Mouse (Mus musculus) right cerebral cortex, adult 18-20 months (tissue): ENCODE measurements around the gene Sec16b.

Experiments used
- DNase-seq: peaks from one replicate; pipeline ENCODE4 v3.0.0; 2022; ENCODE audit warnings: mixed read lengths

Gene Sec16b

GRCm38 (mm10) chr1:157514298-157514697, 7.8 kb downstream of the Sec16b start:
- no peak for DNase-seq

GRCm38 (mm10) chr1:157516838-157517808, 10.6 kb downstream of the Sec16b start:
- DNase-seq = no peak

GRCm38 (mm10) chr1:157518111-157518523, 11.6 kb downstream of the Sec16b start:
- peak; percentile 85 for DNase-seq

GRCm38 (mm10) chr1:157519396-157519795, 12.9 kb downstream of the Sec16b start:
- DNase-seq = no peak

GRCm38 (mm10) chr1:157522322-157522721, 15.8 kb downstream of the Sec16b start:
- no peak for DNase-seq

- DNase-seq = no peak
These were observed 18.2 kb downstream of the Sec16b start for GRCm38 (mm10) chr1:157524775-157525174.

GRCm38 (mm10) chr1:157525692-157526354, 19.3 kb downstream of the Sec16b start:
- no peak for DNase-seq

GRCm38 (mm10) chr1:157526625-157527024, 20.1 kb downstream of the Sec16b start:
- DNase-seq = no peak

GRCm38 (mm10) chr1:157532826-157533460, 26.4 kb downstream of the Sec16b start:
- DNase-seq = no peak

GRCm38 (mm10) chr1:157535571-157535970, 29.0 kb downstream of the Sec16b start:
- DNase-seq = no peak

- peak; percentile 63 for DNase-seq
These were observed 29.9 kb downstream of the Sec16b start for GRCm38 (mm10) chr1:157536471-157536870.

- no peak for DNase-seq
These were observed 31.1 kb downstream of the Sec16b start for GRCm38 (mm10) chr1:157537636-157538035.

- DNase-seq = no peak
These were observed 38.5 kb downstream of the Sec16b start for GRCm38 (mm10) chr1:157545056-157545455.

- DNase-seq = no peak
These were observed 41.1 kb downstream of the Sec16b start for GRCm38 (mm10) chr1:157547658-157548057.

- DNase-seq = no peak
These were observed 43.2 kb downstream of the Sec16b start for GRCm38 (mm10) chr1:157549721-157550120.

GRCm38 (mm10) chr1:157552749-157553451, 46.4 kb downstream of the Sec16b start:
- DNase-seq = peak; percentile 80

- DNase-seq = peak; percentile 32
These were observed 47.6 kb downstream of the Sec16b start for GRCm38 (mm10) chr1:157554163-157554562.

GRCm38 (mm10) chr1:157554686-157555530, 48.4 kb downstream of the Sec16b start:
- DNase-seq = no peak

- peak; percentile 82 for DNase-seq
These were observed 49.2 kb downstream of the Sec16b start for GRCm38 (mm10) chr1:157555738-157556137.

- peak; percentile 32 for DNase-seq
These were observed 49.9 kb downstream of the Sec16b start for GRCm38 (mm10) chr1:157556439-157556838.

GRCm38 (mm10) chr1:157558145-157558544, 51.6 kb downstream of the Sec16b start:
- DNase-seq = no peak

GRCm38 (mm10) chr1:157559986-157560385, 53.5 kb downstream of the Sec16b start:
- DNase-seq = no peak
